Mouse (Mus musculus) cerebral cortex, adult 2 months (tissue): Measurements from ENCODE around the gene Fam168a.

Source experiments
- whole genome bisulfite sequencing: fragments of 180-500 bp; shearing (Covaris S2); methylation state at CpG from one replicate; pipeline ENCODE4 v1.1.7; 2018; 5-methylcytosine and 5-hydroxymethylcytosine counted together

Gene Fam168a

GRCm38 (mm10) chr7:100706883-100707480 is 547 bp downstream of the Fam168a start:
- under 1% methylated on average over 23 of the region's 23 CpGs for WGBS

GRCm38 (mm10) chr7:100718741-100719140 is 12.3 kb downstream of the Fam168a start:
- WGBS: 51% methylated on average over 5 of the region's 5 CpGs

- WGBS: 58% methylated on average over 6 of the region's 6 CpGs
Measured at GRCm38 (mm10) chr7:100722268-100722667, 15.8 kb downstream of the Fam168a start.

GRCm38 (mm10) chr7:100723453-100724294 is 17.2 kb downstream of the Fam168a start:
- 47% methylated on average over 12 of the region's 12 CpGs for WGBS

GRCm38 (mm10) chr7:100727538-100728085 is 21.2 kb downstream of the Fam168a start:
- 65% methylated on average over 2 of the region's 2 CpGs for WGBS

- 82% methylated on average over 2 of the region's 2 CpGs for WGBS
Measured at GRCm38 (mm10) chr7:100729778-100730177, 23.3 kb downstream of the Fam168a start.

GRCm38 (mm10) chr7:100732341-100733050 is 26.1 kb downstream of the Fam168a start:
- WGBS: 47% methylated on average over 6 of the region's 6 CpGs

- 19% methylated on average over 7 of the region's 7 CpGs for WGBS
Measured at GRCm38 (mm10) chr7:100733051-100733813, 26.8 kb downstream of the Fam168a start.

- 41% methylated on average over 6 of the region's 6 CpGs for whole genome bisulfite sequencing
Measured at GRCm38 (mm10) chr7:100734201-100734600, 27.8 kb downstream of the Fam168a start.

GRCm38 (mm10) chr7:100734905-100735304 is 28.5 kb downstream of the Fam168a start:
- WGBS: 68% methylated on average over 2 of the region's 2 CpGs

GRCm38 (mm10) chr7:100736131-100736530 is 29.7 kb downstream of the Fam168a start:
- 57% methylated on average over 3 of the region's 3 CpGs for WGBS

GRCm38 (mm10) chr7:100744372-100744771 is 37.9 kb downstream of the Fam168a start:
- 61% methylated on average over 2 of the region's 2 CpGs for WGBS

- WGBS: 53% methylated on average over 2 of the region's 2 CpGs
Measured at GRCm38 (mm10) chr7:100750101-100750500, 43.7 kb downstream of the Fam168a start.

GRCm38 (mm10) chr7:100758718-100759117 is 52.3 kb downstream of the Fam168a start:
- 41% methylated on average over 7 of the region's 7 CpGs for WGBS

- WGBS: 20% methylated on average over 3 of the region's 3 CpGs
Measured at GRCm38 (mm10) chr7:100767568-100767967, 61.1 kb downstream of the Fam168a start.

GRCm38 (mm10) chr7:100768009-100768408 is 61.6 kb downstream of the Fam168a start:
- 69% methylated on average over 3 of the region's 3 CpGs for WGBS

- 73% methylated on average over 7 of the region's 7 CpGs for WGBS
Measured at GRCm38 (mm10) chr7:100769534-100770083, 63.2 kb downstream of the Fam168a start.

GRCm38 (mm10) chr7:100770669-100771341 is 64.4 kb downstream of the Fam168a start:
- WGBS: 93% methylated on average over 2 of the region's 2 CpGs

GRCm38 (mm10) chr7:100774189-100774588 is 67.8 kb downstream of the Fam168a start:
- 100% methylated on average over 1 of the region's 1 CpGs for WGBS

- 93% methylated on average over 1 of the region's 1 CpGs for WGBS
Measured at GRCm38 (mm10) chr7:100775810-100776209, 69.4 kb downstream of the Fam168a start.
